Mouse (Mus musculus) forebrain, embryonic 15.5 days (tissue): ENCODE measurements at regions not wholly inside any gene's neighbourhood (a gene's known extent, or its start where the extent isn't known, plus 50 kb on each side); places are given as distances from the start of the nearest gene placed in this dataset.

ENCODE experiments used
- ATAC-seq: fragments of 200-750 bp; cut with Nextera tagmentation; replicated peaks from 2 replicates; pipeline ENCODE4 v1.8.0; 2017; ENCODE audit warnings: mild to moderate bottlenecking, moderate TSS enrichment, moderate library complexity
- H3K27ac ChIP-seq: fragments of 300-500 bp; sonication (generic); replicated peaks from 2 replicates; pipeline ENCODE4 v1.5.1; 2015; ENCODE audit warnings: mild to moderate bottlenecking, inconsistent platforms
- H3K27me3 ChIP-seq: fragments of 300-500 bp; sonication (generic); 2 replicates; pipeline ENCODE4 v1.6.1; 2015; ENCODE audit warnings: inconsistent platforms
- H3K36me3 ChIP-seq: fragments of 300-500 bp; sonication (generic); 2 replicates; pipeline ENCODE4 v1.6.1; 2015; ENCODE audit warnings: mild to moderate bottlenecking, inconsistent platforms
- H3K4me1 ChIP-seq: fragments of 300-500 bp; sonication (generic); 2 replicates; pipeline ENCODE4 v1.6.1; 2015; ENCODE audit warnings: inconsistent platforms
- H3K4me2 ChIP-seq: fragments of 300-500 bp; sonication (generic); replicated peaks from 2 replicates; pipeline ENCODE4 v1.6.1; 2015; ENCODE audit warnings: mild to moderate bottlenecking, inconsistent platforms
- H3K4me3 ChIP-seq: fragments of 300-500 bp; sonication (generic); 2 replicates; pipeline ENCODE4 v1.5.1; 2015; ENCODE audit warnings: mild to moderate bottlenecking, inconsistent platforms
- H3K9ac ChIP-seq: fragments of 300-500 bp; sonication (generic); replicated peaks from 2 replicates; pipeline ENCODE4 v1.6.1; 2015; ENCODE audit warnings: mild to moderate bottlenecking, inconsistent platforms
- H3K9me3 ChIP-seq: fragments of 300-500 bp; sonication (generic); 2 replicates; pipeline ENCODE4 v1.6.1; 2016; ENCODE audit warnings: inconsistent platforms
- WGBS: fragments of 180-500 bp; shearing (Covaris S2); methylation state at CpG from one replicate; pipeline ENCODE4 v1.1.7; 2015; ENCODE audit warnings: mixed read lengths; 5-methylcytosine and 5-hydroxymethylcytosine counted together

- Histone ChIP-seq H3K27ac (no peak overlapping the region), H3K9ac (no peak overlapping the region), H3K27me3 (no peaks in the 10 kb centered on the region), H3K9me3 (no peaks in the 10 kb centered on the region), H3K4me2 (no peak overlapping the region), H3K4me1 (peaks cover 14% of the 10 kb centered on the region), H3K4me3 (no peak overlapping the region), H3K36me3 (no peaks in the 10 kb centered on the region)
- 84% methylated on average over 9 of the region's 9 CpGs for WGBS
- no peak for ATAC-seq
Measured at GRCm38 (mm10) chr1:36012081-36012765, 56.0 kb upstream of the Hs6st1 start.

- ATAC-seq: no peak
- Histone ChIP-seq H3K4me3 (no peak overlapping the region), H3K9me3 (no peaks in the 10 kb centered on the region), H3K27ac (no peak overlapping the region), H3K4me1 (peaks cover 16% of the 10 kb centered on the region), H3K27me3 (no peaks in the 10 kb centered on the region), H3K9ac (no peak overlapping the region), H3K36me3 (no peaks in the 10 kb centered on the region), H3K4me2 (no peak overlapping the region)
- 31% methylated on average over 11 of the region's 11 CpGs for WGBS
Measured at GRCm38 (mm10) chr1:36013823-36014341, 54.3 kb upstream of the Hs6st1 start.

DNA sequence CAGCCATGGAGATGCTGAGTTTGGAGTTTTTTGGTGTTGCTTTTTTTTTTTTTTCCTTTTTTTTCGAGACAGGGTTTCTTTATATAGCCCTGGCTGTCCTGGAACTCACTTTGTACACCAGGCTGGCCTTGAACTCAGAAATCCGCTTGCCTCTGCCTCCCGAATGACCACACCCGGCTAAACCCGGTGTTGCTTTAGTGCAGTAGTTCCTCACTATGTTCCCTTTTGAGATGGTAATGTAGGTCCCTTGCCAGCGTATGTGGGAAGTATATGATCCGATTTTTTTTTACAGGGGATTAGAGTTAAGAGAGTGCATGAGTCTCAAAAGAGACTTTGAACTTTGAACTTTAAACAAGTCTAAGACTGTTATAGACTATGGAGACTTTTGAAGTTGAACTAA lies 53.8 kb upstream of the Hs6st1 start:
- no peak overlapping the region for H3K9ac ChIP-seq
- 71% methylated on average over 7 of the region's 7 CpGs for WGBS
- no peaks in the 10 kb centered on the region for H3K36me3 ChIP-seq
- no peak overlapping the region for H3K4me3 ChIP-seq
- H3K27me3 ChIP-seq: no peaks in the 10 kb centered on the region
- H3K4me2 ChIP-seq: no peak overlapping the region
- ATAC-seq: no peak
- no peaks in the 10 kb centered on the region for H3K9me3 ChIP-seq
- no peak overlapping the region for H3K27ac ChIP-seq
- peaks cover 11% of the 10 kb centered on the region; the same call in 1 of the 2 replicates for H3K4me1 ChIP-seq

- no peaks in the 10 kb centered on the region for H3K36me3 ChIP-seq
- no peak overlapping the region for H3K27ac ChIP-seq
- H3K4me3 ChIP-seq: no peak overlapping the region
- ATAC-seq: no peak
- H3K27me3 ChIP-seq: no peaks in the 10 kb centered on the region
- H3K4me1 ChIP-seq: peaks cover 9% of the 10 kb centered on the region; the same call in 1 of the 2 replicates
- WGBS: 87% methylated on average over 5 of the region's 5 CpGs
- H3K9ac ChIP-seq: no peak overlapping the region
- H3K9me3 ChIP-seq: no peaks in the 10 kb centered on the region
- H3K4me2 ChIP-seq: no peak overlapping the region
Measured at GRCm38 (mm10) chr1:36015210-36015609, 53.0 kb upstream of the Hs6st1 start.

DNA sequence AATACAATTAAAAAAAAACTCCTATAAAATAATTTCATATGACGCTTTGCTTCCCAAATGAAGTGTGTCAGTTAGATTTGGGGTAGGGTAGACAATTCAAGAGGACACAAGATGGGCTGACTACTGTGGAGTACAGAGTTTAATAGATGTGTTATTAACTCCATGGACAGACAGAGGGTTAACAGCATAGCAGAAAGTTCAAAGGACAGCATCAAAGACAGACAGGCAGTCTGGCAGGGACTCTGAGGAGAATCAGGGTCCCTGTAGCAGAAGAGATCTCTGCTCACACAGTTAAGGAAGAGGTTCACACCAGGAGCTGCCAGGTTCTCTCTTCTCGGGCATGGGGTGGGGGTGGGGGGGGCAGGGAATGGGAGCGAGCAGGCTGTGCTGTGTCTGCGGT lies 51.6 kb upstream of the Hs6st1 start:
- H3K27me3 ChIP-seq: no peaks in the 10 kb centered on the region
- WGBS: 47% methylated on average over 4 of the region's 4 CpGs
- H3K4me2 ChIP-seq: no peak overlapping the region
- H3K4me1 ChIP-seq: peaks cover 9% of the 10 kb centered on the region; the same call in 1 of the 2 replicates
- H3K9me3 ChIP-seq: no peaks in the 10 kb centered on the region
- ATAC-seq: no peak
- no peak overlapping the region for H3K9ac ChIP-seq
- no peak overlapping the region for H3K4me3 ChIP-seq
- no peak overlapping the region for H3K27ac ChIP-seq
- no peaks in the 10 kb centered on the region for H3K36me3 ChIP-seq

DNA sequence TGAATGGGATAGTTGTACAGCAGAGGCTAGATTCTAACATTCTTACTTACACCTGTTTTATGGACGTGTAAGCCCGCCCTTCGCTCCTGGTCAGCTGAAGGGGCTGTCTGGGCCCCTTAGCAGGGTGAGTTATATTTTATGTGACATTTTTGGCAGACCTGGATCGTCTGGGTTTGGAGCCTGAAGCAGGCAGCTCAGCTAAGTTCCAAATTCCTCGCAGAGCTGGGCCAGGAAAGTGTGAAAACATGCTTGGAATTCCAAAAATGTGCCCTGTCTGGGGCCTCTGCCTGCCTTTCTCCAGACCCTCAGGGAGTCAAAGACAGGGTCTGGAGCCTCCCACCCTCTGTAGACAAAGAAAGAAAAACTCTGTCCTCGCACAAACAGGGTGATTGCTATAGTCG lies 51.1 kb upstream of the Hs6st1 start:
- Histone ChIP-seq H3K36me3 (no peaks in the 10 kb centered on the region), H3K9ac (no peak overlapping the region), H3K4me2 (no peak overlapping the region), H3K27ac (no peak overlapping the region), H3K4me3 (no peak overlapping the region), H3K9me3 (no peaks in the 10 kb centered on the region), H3K4me1 (peaks cover 9% of the 10 kb centered on the region; the same call in 1 of the 2 replicates), H3K27me3 (no peaks in the 10 kb centered on the region)
- WGBS: 10% methylated on average over 7 of the region's 7 CpGs
- ATAC-seq: no peak

GRCm38 (mm10) chr1:36017656-36018055 lies 50.5 kb upstream of the Hs6st1 start:
- H3K9me3 ChIP-seq: no peaks in the 10 kb centered on the region

More at GRCm38 (mm10) chr1:36017656-36018055, 50.5 kb upstream of the Hs6st1 start:
- Histone ChIP-seq H3K4me1 (peaks cover 9% of the 10 kb centered on the region; the same call in 1 of the 2 replicates), H3K9ac (no peak overlapping the region), H3K36me3 (no peaks in the 10 kb centered on the region), H3K4me2 (no peak overlapping the region), H3K27me3 (no peaks in the 10 kb centered on the region), H3K4me3 (no peak overlapping the region), H3K27ac (no peak overlapping the region)
- WGBS: 48% methylated on average over 3 of the region's 3 CpGs
- ATAC-seq: no peak
